Mouse (Mus musculus) liver, adult 2 months (tissue): ENCODE data around the gene Dysf.

Source experiments
- CTCF ChIP-seq: fragments of 200-500 bp; IDR thresholded peaks from 2 replicates; pipeline ENCODE4 v1.5.1; 2011; ENCODE audit warnings: low read depth, low read length, control low read depth
- POLR2A ChIP-seq: fragments of 200-500 bp; IDR thresholded peaks from 2 replicates; pipeline ENCODE4 v1.6.1; 2011; ENCODE audit warnings: low read length, control low read depth; ENCODE audit not compliant: insufficient read depth; ENCODE audit errors: extremely low read depth

- TF ChIP-seq CTCF (no peak), POLR2A (no peak)
Measured at GRCm38 (mm10) chr6:84217216-84217933, 209.0 kb downstream of the Dysf start.
